Mouse (Mus musculus) spleen, postnatal 4 days (tissue): ENCODE measurements around the gene Sema4c.
"Not testable (repeated sequence)": the region's sequence is repeated elsewhere in the genome, so short reads cannot be mapped to it uniquely, and the experiment has no call there.

Experiments
- DNase-seq, 2 experiments: peaks; one replicate each; pipeline ENCODE4 v3.0.0; 2022; ENCODE audit warnings: low spot score in 2 of 2

Gene Sema4c

DNA sequence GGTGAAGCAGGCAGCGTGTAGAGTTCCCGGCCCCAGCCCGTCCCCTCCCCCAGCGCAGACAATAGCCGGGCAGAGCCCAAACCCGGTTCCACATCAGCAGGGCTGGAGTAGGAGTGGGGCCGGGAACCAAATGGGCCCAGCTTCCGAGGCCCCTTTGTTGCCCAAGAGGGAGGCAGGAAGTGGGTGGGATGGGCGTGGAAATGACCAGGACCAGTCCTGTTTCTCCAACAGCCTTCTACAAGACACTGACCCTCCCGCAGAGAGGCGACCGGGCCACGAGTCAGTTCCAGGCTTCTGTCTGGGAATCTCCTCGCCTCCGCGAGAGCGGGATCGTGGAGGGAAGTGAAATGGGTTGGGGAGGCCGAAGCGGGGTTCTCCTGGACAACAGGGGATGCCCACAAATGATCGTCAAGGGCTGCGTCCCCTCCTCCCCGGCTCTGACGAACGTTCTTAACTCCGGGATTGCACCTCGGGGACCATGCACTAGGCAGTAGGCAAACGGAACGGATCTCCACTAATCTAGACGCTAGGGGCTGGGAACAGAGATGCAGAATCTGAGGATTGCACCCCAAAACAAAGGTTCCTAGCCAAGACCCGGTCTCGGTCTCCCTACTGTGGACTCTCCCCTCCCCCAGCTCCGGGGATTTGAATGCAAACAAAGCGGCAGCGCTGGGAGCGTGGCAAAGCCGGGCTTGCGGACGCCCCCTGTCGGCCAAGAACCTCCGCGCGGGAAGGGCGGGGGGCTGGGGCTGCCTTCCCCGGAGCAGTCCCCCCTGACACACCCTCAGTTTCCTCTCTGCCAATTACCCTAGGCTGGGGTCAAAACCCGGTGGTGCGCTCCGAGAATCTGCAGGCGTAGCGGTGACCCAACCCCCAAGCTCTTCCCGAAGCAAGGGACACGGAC, 1.3 kb downstream of the Sema4c start:
- peak; percentile 71 to 89 for DNase-seq

DNA sequence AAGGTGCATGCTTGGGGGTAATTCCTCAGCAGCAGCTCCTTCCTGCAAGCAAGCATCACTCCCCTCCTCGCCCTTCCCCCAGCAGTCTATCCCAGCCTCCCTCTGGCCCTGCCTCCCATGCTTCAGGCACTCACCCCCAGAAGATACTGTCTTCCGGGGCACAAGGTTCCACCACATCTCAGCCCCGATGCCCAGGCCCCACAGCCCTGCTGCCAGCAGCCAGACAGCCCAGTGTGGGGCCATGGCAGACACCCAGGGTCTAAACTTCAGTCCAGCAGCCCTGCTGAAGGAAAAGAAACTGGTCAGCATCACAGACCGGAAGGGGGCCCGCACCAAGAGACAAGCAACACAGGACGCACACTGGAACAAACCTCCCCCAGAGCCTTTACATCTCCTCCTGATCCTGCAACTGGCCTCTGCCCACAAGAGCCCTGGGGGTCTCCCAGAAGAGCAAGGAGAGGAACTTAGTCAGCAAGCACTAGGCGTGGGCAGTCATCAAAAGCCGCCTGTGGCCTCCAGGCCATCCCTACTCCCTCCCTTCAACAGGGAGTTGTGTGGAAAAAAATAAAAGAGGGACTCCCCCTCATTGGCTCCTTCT, 2.3 kb downstream of the Sema4c start:
- DNase-seq: no peak

DNA sequence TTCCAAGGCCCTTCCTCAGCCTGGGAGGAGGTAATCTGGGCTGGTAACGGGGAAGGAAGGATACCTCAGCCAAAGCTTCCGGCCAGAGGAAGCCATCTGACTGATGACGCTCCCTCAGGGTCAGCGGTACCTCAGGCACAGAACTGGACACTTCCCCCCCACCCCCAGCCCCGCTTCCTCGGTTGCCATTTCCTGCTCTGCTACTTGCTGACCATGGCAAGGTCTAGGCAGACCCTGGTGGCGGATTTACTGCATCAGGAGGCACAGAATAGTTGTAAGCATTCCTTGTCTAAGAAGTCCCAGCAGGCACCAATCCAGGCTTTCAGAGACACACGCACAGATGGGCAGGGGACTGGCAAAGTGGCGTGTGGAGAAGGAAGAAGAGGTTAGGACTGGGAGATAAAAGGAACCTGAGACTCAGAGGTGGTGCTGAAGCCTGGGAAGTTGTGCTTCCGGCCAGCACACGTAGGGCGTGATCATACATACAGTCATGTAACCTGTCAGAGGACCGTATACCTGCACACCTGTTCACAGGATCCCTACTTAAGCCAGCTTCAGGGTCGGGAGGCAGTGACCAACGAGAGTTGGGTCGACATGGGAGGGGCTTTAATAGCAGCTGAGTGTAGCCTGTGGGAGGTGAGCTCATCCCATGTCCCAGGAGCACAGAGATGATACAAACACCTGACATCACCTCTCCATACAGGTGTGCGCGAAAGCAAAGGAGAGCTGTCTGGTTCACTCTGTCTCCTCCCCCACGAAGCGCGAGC, 3.3 kb downstream of the Sema4c start:
- DNase-seq: no peak

DNA sequence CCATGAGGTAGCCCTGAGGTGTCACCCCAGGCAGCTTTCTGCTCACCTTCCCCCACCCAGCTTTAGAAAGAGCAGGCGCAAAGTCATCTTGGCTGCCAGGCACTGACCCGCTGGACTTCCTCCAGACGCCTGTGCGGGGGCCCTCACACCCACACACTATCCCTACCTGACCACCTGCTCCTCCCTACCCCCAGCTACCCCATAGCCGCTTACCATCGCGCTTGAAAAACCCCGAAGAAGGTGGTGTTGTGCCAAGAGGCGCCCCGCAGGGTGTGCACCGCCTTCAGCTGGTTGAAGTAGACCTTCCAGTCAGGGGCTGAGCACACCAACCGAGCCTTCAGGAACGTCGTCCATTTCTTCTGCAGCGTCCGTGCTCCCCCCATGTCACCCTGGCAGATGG, 5.6 kb downstream of the Sema4c start:
- DNase-seq: no peak

DNA sequence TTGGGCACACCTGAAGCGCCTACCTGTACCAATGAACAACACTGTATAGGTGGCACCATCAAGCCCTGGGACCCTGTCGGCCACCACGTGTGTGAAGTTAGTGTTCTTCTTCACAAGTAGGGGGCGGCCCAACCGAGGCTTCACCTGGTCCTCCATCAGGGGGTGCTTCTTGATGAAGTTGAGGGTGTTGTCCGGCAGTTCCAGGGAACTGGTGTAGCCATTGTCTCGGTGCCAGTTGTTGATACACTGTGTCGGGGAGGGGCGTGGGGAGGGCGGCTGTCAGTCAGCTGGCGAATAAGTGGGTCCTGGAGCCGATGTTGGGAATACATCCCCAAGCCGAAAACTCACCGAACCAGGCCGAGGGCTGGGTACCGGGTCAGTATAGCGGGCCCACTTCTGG, 6.2 kb downstream of the Sema4c start:
- no peak for DNase-seq

DNA sequence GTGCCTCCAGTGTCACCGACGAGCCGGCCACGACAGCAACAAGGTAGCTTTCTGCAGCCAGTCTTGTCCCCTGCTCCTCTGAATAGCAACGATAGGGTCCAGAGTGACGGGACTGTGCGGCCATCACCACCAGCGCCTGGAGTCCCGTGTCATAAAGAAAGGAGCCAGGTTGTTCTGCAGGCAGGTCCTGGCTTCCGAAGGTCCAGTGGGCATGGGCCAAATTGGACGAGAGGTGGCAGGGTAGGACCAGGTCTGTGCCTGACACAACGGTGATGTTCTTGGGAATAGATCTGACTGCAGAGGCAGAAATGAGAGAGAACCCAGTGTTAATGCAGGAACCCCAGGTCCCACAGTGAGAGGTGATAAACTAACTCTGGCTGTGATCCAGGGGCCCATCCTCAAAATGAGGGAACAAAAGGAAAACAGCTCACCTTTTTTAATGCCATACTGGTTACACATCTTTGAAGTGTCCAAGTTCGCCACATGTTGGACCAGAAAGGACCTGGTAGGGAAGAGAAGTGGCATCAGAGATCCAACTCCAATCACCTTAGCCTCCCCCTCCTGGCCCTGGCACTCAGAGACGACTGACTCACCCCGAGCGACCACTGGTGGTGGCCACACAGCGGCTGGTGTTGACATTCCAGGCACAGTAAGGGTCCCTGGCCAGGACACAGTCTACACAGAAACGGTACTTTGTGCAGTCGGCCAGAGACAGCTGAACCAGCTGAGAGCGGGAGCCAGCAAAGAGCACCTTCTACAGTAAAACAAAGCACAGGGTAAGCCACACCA, 7.9 kb downstream of the Sema4c start:
- DNase-seq: no peak

DNA sequence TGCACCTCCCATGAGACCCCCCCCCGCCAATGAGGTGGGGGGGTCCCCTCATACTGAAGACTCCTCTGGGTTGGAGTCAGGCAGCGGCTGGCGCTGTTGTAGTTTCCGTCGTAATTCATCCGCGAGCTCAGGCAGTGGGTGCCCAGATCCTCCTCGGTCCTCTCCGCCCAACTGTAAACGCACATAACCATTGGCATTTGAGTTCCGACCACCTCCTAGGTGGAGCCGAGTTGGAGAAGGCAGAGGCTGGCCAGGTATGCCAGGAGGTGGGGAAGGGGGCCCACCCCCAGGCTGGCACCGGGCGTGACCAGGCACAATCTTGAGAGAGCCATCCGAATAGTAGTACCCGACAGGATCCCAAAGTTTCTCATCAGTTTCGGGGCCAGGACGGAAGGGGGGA, 8.7 kb downstream of the Sema4c start:
- no peak for DNase-seq

DNA sequence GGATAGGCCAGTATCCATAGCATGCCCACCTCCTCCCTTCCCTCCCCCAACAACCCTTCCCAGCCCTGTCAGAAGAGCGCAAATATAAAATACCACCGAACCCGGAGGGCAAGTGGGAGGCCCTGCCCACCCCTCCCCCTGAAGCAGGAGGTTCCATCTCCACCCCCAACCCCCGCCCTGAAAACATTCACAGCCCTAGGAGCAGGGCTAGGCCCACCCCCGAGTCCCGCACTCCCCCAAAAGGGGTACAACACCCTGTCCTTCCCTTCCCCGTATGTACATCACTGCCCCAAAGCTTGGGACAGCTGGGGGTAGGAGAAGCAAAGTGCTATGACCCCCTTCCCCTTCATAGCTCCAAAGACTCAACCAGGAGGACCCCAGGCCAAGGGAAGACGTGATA, 9.4 kb downstream of the Sema4c start:
- no peak for DNase-seq

DNA sequence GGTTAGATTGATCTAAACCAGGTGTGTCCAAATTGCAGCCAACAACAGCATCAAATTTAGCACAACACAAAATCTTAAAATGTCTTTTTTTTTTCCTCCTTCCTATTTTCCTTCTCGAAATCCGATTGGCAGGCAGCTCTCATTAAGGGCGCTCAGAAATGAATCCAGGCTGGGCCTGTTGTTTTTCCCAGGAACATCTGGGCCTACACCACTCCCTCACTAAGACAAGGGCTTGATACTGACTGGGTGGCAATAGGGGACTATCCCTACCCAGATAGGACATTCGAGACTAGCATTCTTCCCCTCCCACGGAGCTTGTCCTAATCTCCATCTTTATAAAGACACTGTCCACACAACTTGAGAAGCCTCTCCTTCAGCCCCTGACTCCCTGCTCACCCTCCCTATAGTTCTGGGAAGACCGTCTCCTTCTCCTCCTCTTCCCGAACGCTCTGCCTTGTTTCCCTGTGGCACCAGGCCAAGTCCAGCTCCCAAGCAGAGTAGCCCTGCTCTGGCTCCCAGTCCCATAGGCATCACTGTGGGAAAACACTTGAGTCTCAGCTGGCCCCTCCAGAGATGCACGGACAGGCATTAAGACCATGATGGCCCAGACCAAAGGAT, 10.1 kb downstream of the Sema4c start:
- DNase-seq: no peak

DNA sequence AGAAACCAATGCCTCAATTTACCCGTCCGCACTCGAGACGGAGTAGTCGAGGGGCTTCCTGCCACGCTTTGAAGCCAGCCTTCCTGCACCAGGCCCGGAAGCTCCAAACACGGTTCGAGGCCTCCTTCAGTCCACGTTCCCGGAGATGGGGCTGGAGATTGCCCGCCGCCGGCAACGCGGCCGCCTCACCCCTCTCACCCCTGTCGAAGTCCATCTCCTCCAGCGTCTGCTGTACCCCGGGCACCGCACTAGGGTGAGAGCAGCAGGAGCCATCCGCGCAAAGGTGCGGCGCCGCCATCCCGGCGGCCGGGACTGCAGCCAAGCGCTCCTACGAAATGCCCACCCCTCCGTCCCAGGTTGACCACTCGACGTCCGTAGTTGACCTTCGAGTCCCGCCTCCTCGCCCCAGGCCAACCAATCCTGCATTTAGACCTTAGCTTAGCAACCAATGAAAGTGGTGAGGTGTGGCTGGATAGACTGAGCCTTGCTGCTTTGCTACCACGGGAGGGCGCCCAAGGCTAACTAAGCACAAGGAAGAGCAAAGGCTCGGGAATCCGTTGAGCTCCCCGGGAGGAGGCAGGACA, 11.2 kb downstream of the Sema4c start, which contains the start of gene Ankrd39:
Ankrd39 (minus strand) TSS at position 558 of the 584 bp plus-strand sequence.
- DNase-seq: peak; percentile 96 to 97

DNA sequence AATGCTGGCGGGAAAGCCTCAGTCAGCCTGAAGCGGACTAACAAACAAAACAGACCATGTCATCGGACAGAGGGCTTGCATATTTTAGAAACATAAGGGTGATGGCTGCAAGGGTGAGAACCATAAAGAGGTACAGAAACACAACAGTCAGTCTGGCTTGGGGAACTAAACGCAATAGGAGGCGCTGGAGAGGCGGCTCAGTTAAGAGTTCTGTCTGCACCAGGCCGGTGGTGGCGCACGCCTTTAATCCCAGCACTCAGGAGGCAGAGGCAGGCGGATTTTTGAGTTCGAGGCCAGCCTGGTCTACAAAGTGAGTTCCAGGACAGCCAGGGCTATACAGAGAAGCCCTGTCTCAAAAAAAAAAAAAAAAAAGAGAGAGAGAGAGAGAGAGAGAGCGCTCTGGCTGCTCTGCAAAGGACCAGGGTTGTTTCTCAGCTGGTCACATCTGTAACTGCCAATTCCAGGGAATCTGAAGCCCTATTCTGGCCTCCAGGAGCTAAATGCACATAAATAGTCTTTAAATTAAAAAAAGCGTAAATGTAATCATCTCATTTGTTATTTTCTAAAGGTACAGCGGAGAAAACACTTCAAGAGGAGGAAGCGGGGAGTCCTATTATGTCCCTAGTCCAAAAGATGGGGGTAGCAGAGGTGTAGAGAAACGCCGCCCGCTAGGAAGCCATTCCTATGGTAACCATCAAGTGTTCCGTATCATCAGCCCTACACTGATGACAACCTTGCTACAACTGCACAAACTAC, 12.1 kb downstream of the Sema4c start:
- peak in 1 of 2 experiments; percentile 44 for DNase-seq

DNA sequence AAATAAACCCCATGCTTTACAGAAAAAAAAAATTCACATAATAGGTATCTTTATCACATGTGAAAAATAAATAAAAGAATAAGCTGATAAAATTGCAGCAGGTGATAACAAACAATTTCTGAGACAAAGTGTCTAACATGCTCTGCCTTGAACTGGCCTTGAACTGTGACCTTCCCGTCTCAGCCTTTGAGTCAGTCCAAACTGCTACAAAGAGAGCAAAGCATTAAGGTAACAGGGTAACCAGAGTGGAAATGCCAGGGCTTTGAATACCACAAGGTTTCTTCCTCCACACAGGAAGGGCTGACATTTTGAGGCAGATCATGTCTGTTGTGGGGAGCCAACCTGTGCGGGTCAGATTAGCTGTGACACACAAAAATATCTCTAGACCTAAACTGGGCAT, 12.8 kb downstream of the Sema4c start:
- DNase-seq: no peak

DNA sequence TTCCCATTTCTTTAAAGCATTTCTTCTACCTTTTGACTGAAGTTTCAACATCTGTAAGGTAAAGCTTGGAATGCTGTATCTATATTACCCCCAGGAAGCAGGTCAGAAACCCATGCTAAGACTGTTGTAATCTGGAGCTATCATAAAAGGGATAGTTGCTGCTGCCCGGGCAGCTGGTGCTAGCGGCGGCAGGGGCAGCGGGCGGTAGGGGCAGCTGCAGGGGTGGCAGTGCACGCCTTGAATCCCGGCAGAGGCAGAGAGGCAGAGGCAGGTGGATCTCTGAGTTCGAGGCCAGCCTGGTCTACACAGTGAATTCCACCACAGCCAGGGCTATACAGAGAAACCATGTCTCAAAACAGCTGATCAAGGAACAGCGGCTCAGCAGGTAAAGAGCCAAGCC, 15.2 kb downstream of the Sema4c start:
- no peak for DNase-seq

DNA sequence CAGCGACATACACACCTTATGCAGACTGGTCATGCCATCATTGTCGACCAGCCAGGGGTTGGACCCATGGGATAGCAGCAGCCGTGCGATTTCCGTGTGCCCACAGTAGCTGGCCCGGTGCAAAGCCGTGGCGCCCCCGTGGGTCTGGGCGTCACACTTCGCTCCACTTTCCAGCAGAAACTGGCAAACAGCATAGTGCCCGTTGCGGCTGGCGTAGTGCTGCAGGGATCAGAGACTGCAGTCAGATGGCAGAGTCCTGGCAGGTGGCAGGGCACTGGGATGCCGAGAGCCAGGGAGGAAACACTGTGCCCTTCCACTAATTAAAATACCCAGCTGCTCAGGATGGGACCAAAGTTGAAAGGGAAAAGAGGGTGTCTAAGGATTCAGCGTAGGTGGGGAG, 16.3 kb downstream of the Sema4c start:
- DNase-seq: no peak

DNA sequence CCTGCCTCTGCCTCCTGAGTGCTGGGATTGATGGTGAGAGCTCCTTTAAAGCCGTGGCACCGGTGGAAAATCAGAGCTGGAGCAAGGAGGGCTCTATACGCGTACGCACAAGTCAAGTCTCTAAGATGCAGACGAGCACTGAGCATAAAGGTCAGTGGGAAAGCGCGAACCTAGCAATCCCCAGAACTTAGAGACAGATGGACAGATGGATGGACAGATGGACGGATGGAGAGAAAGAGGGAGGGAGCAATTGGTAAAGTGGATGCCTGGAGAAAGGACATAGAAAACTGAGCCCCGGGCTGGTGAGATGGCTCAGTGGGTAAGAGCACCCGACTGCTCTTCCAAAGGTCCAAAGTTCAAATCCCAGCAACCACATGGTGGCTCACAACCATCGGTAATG, 17.3 kb downstream of the Sema4c start:
- no peak for DNase-seq

DNA sequence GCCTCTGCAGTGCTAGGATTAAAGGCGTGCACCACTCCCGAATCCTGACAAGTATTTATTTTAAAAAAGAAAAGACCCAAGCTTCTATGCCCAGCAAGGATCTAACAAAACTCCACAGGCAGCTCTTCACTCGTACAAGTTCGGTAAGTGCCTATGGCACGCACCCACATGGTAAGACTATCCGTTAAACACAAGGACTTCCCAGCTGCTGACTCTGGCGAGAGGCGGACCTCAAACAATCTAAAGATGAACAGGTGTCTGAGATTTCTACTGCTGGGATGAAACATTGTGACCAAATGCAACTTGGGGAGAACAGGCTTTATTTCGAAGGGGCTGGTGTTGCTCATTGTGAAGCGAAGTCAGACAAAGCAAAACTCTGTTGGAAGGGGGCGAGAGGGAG, 18.0 kb downstream of the Sema4c start:
- no peak for DNase-seq

DNA sequence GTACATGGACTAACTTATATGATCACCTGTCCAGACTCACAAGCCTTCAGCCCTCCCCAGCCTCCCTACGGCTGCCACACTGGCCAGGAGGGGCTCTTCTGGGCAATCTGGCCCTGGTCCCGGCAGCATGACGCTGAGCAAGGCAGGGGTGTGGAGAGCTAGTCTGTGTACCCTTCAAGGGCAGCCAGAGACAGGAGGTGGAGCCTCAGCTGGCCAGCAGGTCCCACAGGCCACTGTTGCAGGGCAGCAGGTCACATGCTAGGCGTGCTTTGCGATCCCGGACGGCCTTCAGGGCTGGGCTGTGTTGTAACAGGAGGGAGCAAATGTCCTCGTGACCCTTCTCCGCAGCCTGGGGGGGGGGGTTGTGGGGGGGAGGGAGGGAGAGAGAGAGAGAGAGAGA, 19.0 kb downstream of the Sema4c start, which contains the start of gene Gm42417:
Gm42417 (minus strand) TSS at position 244 of the 400 bp plus-strand sequence.
- DNase-seq: no peak

DNA sequence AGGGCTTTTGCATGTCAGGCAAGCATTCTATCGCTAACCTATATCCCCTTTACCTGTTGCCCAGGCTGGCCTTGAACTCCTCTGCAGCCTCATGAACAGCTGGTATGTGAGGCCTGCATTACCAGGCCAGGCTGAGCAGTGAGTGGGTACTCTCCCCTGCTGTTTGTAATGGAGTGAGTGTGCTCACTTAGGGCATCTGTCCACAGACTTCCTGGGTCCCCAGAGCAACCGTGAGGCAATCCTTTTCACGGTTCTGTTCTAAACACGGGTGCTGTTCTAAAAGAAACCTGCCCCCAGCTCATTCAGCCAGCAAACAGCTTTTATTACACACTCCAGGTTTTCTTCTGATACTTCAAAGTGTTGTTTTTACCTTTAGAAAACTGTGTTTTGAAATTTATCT, 19.4 kb downstream of the Sema4c start:
- DNase-seq: no peak

DNA sequence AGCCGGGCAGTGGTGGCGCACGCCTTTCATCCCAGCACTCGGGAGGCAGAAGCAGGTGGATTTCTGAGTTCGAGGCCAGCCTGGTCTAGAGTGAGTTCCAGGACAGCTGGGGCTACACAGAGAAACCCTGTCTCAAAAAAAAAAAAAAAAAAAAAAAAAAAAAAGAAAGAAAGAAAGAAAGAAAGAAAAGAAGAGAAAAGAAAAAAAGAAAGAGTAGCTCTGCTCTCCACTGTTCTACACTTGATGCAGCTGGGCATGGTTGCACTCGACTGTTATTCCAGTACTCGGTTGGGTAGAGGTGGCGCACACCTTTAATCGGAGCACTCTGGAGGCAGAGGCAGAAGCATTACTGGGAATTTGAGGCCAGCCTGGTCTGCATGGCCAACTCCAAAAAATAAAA, 21.4 kb downstream of the Sema4c start, which contains the start of gene Ankrd23:
Ankrd23 (minus strand) TSS at position 101 of the 400 bp plus-strand sequence.
- not testable (repeated sequence) for DNase-seq

DNA sequence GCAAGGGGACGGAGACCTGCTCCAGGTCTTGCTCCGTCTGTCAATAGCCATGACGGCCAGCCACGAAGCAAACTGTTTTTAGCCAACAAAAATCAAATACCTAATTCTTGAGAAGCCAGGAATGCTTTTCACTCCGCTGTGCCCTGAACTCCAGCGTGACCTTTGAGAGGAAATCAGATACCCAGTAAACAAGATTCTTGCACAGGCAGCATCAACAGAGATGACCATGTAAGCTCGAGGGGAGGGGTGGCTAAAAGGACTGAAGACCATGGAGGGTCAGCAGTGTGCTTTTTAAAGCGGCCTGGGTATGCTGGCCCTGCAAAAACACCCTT, 21.8 kb downstream of the Sema4c start:
- no peak for DNase-seq
